Mouse (Mus musculus): ENCODE data around the gene Eml5. TPM values are rescaled to one million over a fixed set of nuclear protein-coding genes. Genes with fewer than 3 reads are reported as not detected.
A peak's percentile ranks its signal among the peaks of the same experiment; 100 is the strongest.

Eml5 gene
- 26.2 and 26.8 TPM in 2 replicates for polyA plus RNA-seq (2015; fragmentation: Nextera tagmentation; extraction: Ambion mirVana)

GRCm38 (mm10) chr12:98900881-98901801 lies at the start of gene Eml5:
Gene Eml5, minus strand, starts transcription at chr12:98901484.
- no peaks in the 10 kb centered on the region for H3K36me3 ChIP-seq (ENCODE audit: control insufficient read depth, insufficient read depth, low read length)
- H3K27me3 ChIP-seq (ENCODE audit: control insufficient read depth, insufficient read depth, low read depth, low read length): no peaks in the 10 kb centered on the region
- peaks cover 17% of the 10 kb centered on the region for H3K4me1 ChIP-seq (ENCODE audit: control insufficient read depth, insufficient read depth, low read length)
- no peaks in the 10 kb centered on the region for H3K9me3 ChIP-seq (replicated peaks; ENCODE audit: control insufficient read depth, low read length, poor library complexity, severe bottlenecking)
- peak within 1 kb of the TSS; percentile 86 for H3K9ac ChIP-seq (ENCODE audit: low read depth, low read length)
- peak within 1 kb of the TSS; percentile 69 for H3K4me3 ChIP-seq (ENCODE audit: low read depth, low read length)
- peak within 1 kb of the TSS; percentile 60 for H3K4me2 ChIP-seq (ENCODE audit: low read length)
- peak; percentile 89 for ATAC-seq
- WGBS: under 1% methylated on average over 68 of the region's 101 CpGs
- peak within 1 kb of the TSS; percentile 87 for H3K27ac ChIP-seq (ENCODE audit: low read length)

- Histone ChIP-seq H3K27ac (ENCODE audit: low read length) (no peak overlapping the region), H3K4me2 (ENCODE audit: low read length) (no peak overlapping the region), H3K9me3 (replicated peaks; ENCODE audit: control insufficient read depth, low read length, poor library complexity, severe bottlenecking) (no peaks in the 10 kb centered on the region), H3K27me3 (ENCODE audit: control insufficient read depth, insufficient read depth, low read depth, low read length) (no peaks in the 10 kb centered on the region), H3K4me3 (ENCODE audit: low read depth, low read length) (no peak overlapping the region), H3K36me3 (ENCODE audit: control insufficient read depth, insufficient read depth, low read length) (no peaks in the 10 kb centered on the region), H3K9ac (ENCODE audit: low read depth, low read length) (no peak overlapping the region), H3K4me1 (ENCODE audit: control insufficient read depth, insufficient read depth, low read length) (peaks cover 2% of the 10 kb centered on the region; the same call in 1 of the 2 replicates)
- WGBS: 94% methylated on average over 1 of the region's 1 CpGs
- ATAC-seq: no peak
These were observed 31.6 kb upstream of the Eml5 start for GRCm38 (mm10) chr12:98932856-98933255.

- Histone ChIP-seq H3K9me3 (replicated peaks; ENCODE audit: control insufficient read depth, low read length, poor library complexity, severe bottlenecking) (no peaks in the 10 kb centered on the region), H3K9ac (ENCODE audit: low read depth, low read length) (no peak overlapping the region), H3K27ac (ENCODE audit: low read length) (no peak overlapping the region), H3K4me3 (ENCODE audit: low read depth, low read length) (no peak overlapping the region), H3K4me2 (ENCODE audit: low read length) (no peak overlapping the region), H3K27me3 (ENCODE audit: control insufficient read depth, insufficient read depth, low read depth, low read length) (no peaks in the 10 kb centered on the region), H3K36me3 (ENCODE audit: control insufficient read depth, insufficient read depth, low read length) (no peaks in the 10 kb centered on the region), H3K4me1 (ENCODE audit: control insufficient read depth, insufficient read depth, low read length) (peaks cover 2% of the 10 kb centered on the region; the same call in 1 of the 2 replicates)
- 78% methylated on average over 4 of the region's 4 CpGs for WGBS
- ATAC-seq: no peak
These were observed 31.2 kb upstream of the Eml5 start for GRCm38 (mm10) chr12:98932441-98932840.

GRCm38 (mm10) chr12:98931174-98931573 lies 29.9 kb upstream of the Eml5 start:
- Histone ChIP-seq H3K9me3 (replicated peaks; ENCODE audit: control insufficient read depth, low read length, poor library complexity, severe bottlenecking) (no peaks in the 10 kb centered on the region), H3K27me3 (ENCODE audit: control insufficient read depth, insufficient read depth, low read depth, low read length) (no peaks in the 10 kb centered on the region), H3K4me2 (ENCODE audit: low read length) (no peak overlapping the region), H3K27ac (ENCODE audit: low read length) (no peak overlapping the region), H3K4me3 (ENCODE audit: low read depth, low read length) (no peak overlapping the region), H3K4me1 (ENCODE audit: control insufficient read depth, insufficient read depth, low read length) (peaks cover 2% of the 10 kb centered on the region; the same call in 1 of the 2 replicates), H3K36me3 (ENCODE audit: control insufficient read depth, insufficient read depth, low read length) (no peaks in the 10 kb centered on the region), H3K9ac (ENCODE audit: low read depth, low read length) (no peak overlapping the region)
- ATAC-seq: no peak
- 59% methylated on average over 4 of the region's 4 CpGs for WGBS

- no peaks in the 10 kb centered on the region for H3K9me3 ChIP-seq (replicated peaks; ENCODE audit: control insufficient read depth, low read length, poor library complexity, severe bottlenecking)
- H3K27ac ChIP-seq (ENCODE audit: low read length): peak within 1 kb of the TSS; percentile 86
- peak within 1 kb of the TSS; percentile 53 for H3K4me3 ChIP-seq (ENCODE audit: low read depth, low read length)
- H3K4me1 ChIP-seq (ENCODE audit: control insufficient read depth, insufficient read depth, low read length): peaks cover 28% of the 10 kb centered on the region
- H3K9ac ChIP-seq (ENCODE audit: low read depth, low read length): peak within 1 kb of the TSS; percentile 91
- H3K4me2 ChIP-seq (ENCODE audit: low read length): peak within 1 kb of the TSS; percentile 73
- ATAC-seq: peak; percentile 97
- WGBS: under 1% methylated on average over 35 of the region's 35 CpGs
- no peaks in the 10 kb centered on the region for H3K27me3 ChIP-seq (ENCODE audit: control insufficient read depth, insufficient read depth, low read depth, low read length)
- no peaks in the 10 kb centered on the region for H3K36me3 ChIP-seq (ENCODE audit: control insufficient read depth, insufficient read depth, low read length)
These were observed 19.1 kb upstream of the Eml5 start, which contains the start of gene Ttc8 for GRCm38 (mm10) chr12:98920194-98920991. Gene Ttc8, plus strand, starts transcription at chr12:98920574.

GRCm38 (mm10) chr12:98910096-98910495 lies 8.8 kb upstream of the Eml5 start:
- Histone ChIP-seq H3K36me3 (ENCODE audit: control insufficient read depth, insufficient read depth, low read length) (no peaks in the 10 kb centered on the region), H3K4me1 (ENCODE audit: control insufficient read depth, insufficient read depth, low read length) (no peaks in the 10 kb centered on the region), H3K4me2 (ENCODE audit: low read length) (no peak overlapping the region), H3K4me3 (ENCODE audit: low read depth, low read length) (no peak overlapping the region), H3K9me3 (replicated peaks; ENCODE audit: control insufficient read depth, low read length, poor library complexity, severe bottlenecking) (no peaks in the 10 kb centered on the region), H3K9ac (ENCODE audit: low read depth, low read length) (no peak overlapping the region), H3K27me3 (ENCODE audit: control insufficient read depth, insufficient read depth, low read depth, low read length) (no peaks in the 10 kb centered on the region), H3K27ac (ENCODE audit: low read length) (no peak overlapping the region)
- whole genome bisulfite sequencing: 74% methylated on average over 9 of the region's 9 CpGs
- ATAC-seq: no peak

GRCm38 (mm10) chr12:98905466-98905865 lies 4.2 kb upstream of the Eml5 start:
- Histone ChIP-seq H3K9me3 (replicated peaks; ENCODE audit: control insufficient read depth, low read length, poor library complexity, severe bottlenecking) (no peaks in the 10 kb centered on the region), H3K27ac (ENCODE audit: low read length) (no peak overlapping the region), H3K4me1 (ENCODE audit: control insufficient read depth, insufficient read depth, low read length) (no peaks in the 10 kb centered on the region), H3K4me3 (ENCODE audit: low read depth, low read length) (no peak overlapping the region), H3K27me3 (ENCODE audit: control insufficient read depth, insufficient read depth, low read depth, low read length) (no peaks in the 10 kb centered on the region), H3K9ac (ENCODE audit: low read depth, low read length) (no peak overlapping the region), H3K4me2 (ENCODE audit: low read length) (no peak overlapping the region), H3K36me3 (ENCODE audit: control insufficient read depth, insufficient read depth, low read length) (no peaks in the 10 kb centered on the region)
- 80% methylated on average over 5 of the region's 5 CpGs for WGBS
- ATAC-seq: no peak

GRCm38 (mm10) chr12:98900341-98900880 lies 873 bp downstream of the Eml5 start:
- peaks cover 17% of the 10 kb centered on the region for H3K4me1 ChIP-seq (ENCODE audit: control insufficient read depth, insufficient read depth, low read length)
- H3K9ac ChIP-seq (ENCODE audit: low read depth, low read length): peak overlapping the region; percentile 86
- peak; percentile 67 for ATAC-seq
- no peaks in the 10 kb centered on the region for H3K36me3 ChIP-seq (ENCODE audit: control insufficient read depth, insufficient read depth, low read length)
- no peaks in the 10 kb centered on the region for H3K27me3 ChIP-seq (ENCODE audit: control insufficient read depth, insufficient read depth, low read depth, low read length)
- peak overlapping the region; percentile 60 for H3K4me2 ChIP-seq (ENCODE audit: low read length)
- H3K9me3 ChIP-seq (replicated peaks; ENCODE audit: control insufficient read depth, low read length, poor library complexity, severe bottlenecking): no peaks in the 10 kb centered on the region
- WGBS: under 1% methylated on average over 31 of the region's 31 CpGs
- H3K27ac ChIP-seq (ENCODE audit: low read length): peak overlapping the region; percentile 87
- H3K4me3 ChIP-seq (ENCODE audit: low read depth, low read length): peak overlapping the region; percentile 69
